In genomic region chr4:59714472-59714871, GRCm38 (mm10) we compare ENCODE assay signal across 21 mouse cellular contexts.
DNase-seq lines count a peak whose midpoint lies in the region; ATAC-seq lines count a peak whose summit lies in the region.
"Had no signal": no experiment of that assay in that cellular context is flagged by ENCODE, and none has a peak within 500 bp of the region (broad histone marks: within the 10 kb centered on the region; RNA-seq: fewer than 3 reads in every experiment).

No protein-coding gene starts in this region.

- intact Hi-C loops in left cerebral cortex, postnatal 36 days (cut with DNase I), result no loop called here

- ATAC-seq in kidney, embryonic 14.5 days (ENCODE audit: low FRiP score, low TSS enrichment), result no peak
- ATAC-seq in liver, embryonic 11.5 days (replicated peaks; ENCODE audit: low FRiP score), result peak; percentile 54; the same call in 1 of the 2 replicates
- ATAC-seq: forebrain, embryonic 14.5 days; intestine, embryonic 16.5 days had no signal

- DNase-seq in kidney, adult 18-20 months, result peak; percentile 28
- DNase-seq in kidney, adult 9 months, result peak; percentile 69
- no peak for DNase-seq in liver, embryonic 11.5 days (ENCODE audit: low spot score)
- DNase-seq in yolk sac, embryonic 10.5 days (ENCODE audit: low spot score), result peak; percentile 32
- DNase-seq in cerebellum, adult 11 months, result no peak
- no peak for DNase-seq in left cerebral cortex, postnatal 36 days (ENCODE audit: low spot score in 2 of 2)
- DNase-seq in T-cell, adult 2 months (ENCODE audit: low spot score), result no peak
- DNase-seq: adrenal gland, postnatal 10 days; cerebellum, adult 9-10 months; lung, postnatal 14 days; right cerebral cortex, adult 18-20 months; spleen, adult 18-20 months; thymus, postnatal 14 days had no signal

- H3K9me3 ChIP-seq in kidney, embryonic 14.5 days (ENCODE audit: control insufficient read depth, low read length), result no peaks in the 10 kb centered on the region
- no peaks in the 10 kb centered on the region for H3K9me3 ChIP-seq in liver, embryonic 11.5 days (ENCODE audit: control insufficient read depth, low read length)
- H3K9me3 ChIP-seq: embryonic facial prominence, embryonic 15.5 days; G1E; hindbrain, embryonic 13.5 days; limb, embryonic 12.5 days had no signal

- no peak overlapping the region for H3K9ac ChIP-seq in kidney, embryonic 14.5 days (ENCODE audit: low read depth, low read length)
- H3K9ac ChIP-seq in liver, embryonic 11.5 days (ENCODE audit: low read depth, low read length), result no peak overlapping the region
- H3K9ac ChIP-seq: embryonic facial prominence, embryonic 15.5 days; hindbrain, embryonic 13.5 days; limb, embryonic 12.5 days had no signal

- H3K36me3 ChIP-seq in kidney, embryonic 14.5 days (ENCODE audit: control insufficient read depth, insufficient read depth, low read length), result no peaks in the 10 kb centered on the region
- H3K36me3 ChIP-seq in liver, embryonic 11.5 days (ENCODE audit: control insufficient read depth, insufficient read depth, low read length), result no peaks in the 10 kb centered on the region; the same call in 1 of the 2 replicates
- H3K36me3 ChIP-seq: embryonic facial prominence, embryonic 15.5 days; hindbrain, embryonic 13.5 days; limb, embryonic 12.5 days had no signal

- peaks cover 57% of the 10 kb centered on the region for H3K4me1 ChIP-seq in kidney, embryonic 14.5 days (ENCODE audit: control insufficient read depth, insufficient read depth, low read length)
- peaks cover 6% of the 10 kb centered on the region; the same call in 1 of the 2 replicates for H3K4me1 ChIP-seq in liver, embryonic 11.5 days (replicated peaks; ENCODE audit: control insufficient read depth, insufficient read depth, low read length)
- H3K4me1 ChIP-seq: embryonic facial prominence, embryonic 15.5 days had no signal

- no peak overlapping the region for H3K27ac ChIP-seq in kidney, embryonic 14.5 days (ENCODE audit: low read depth, low read length)
- no peak overlapping the region for H3K27ac ChIP-seq in liver, embryonic 11.5 days (ENCODE audit: low read depth, low read length)
- H3K27ac ChIP-seq: embryonic facial prominence, embryonic 15.5 days; hindbrain, embryonic 13.5 days; limb, embryonic 12.5 days had no signal

- H3K27me3 ChIP-seq in kidney, embryonic 14.5 days (ENCODE audit: control insufficient read depth, insufficient read depth, low read length), result no peaks in the 10 kb centered on the region
- no peaks in the 10 kb centered on the region for H3K27me3 ChIP-seq in liver, embryonic 11.5 days (replicated peaks; ENCODE audit: control insufficient read depth, insufficient read depth, low read length)
- H3K27me3 ChIP-seq: embryonic facial prominence, embryonic 15.5 days; hindbrain, embryonic 13.5 days had no signal

- H3K4me3 ChIP-seq in kidney, embryonic 14.5 days (ENCODE audit: low read length), result no peak overlapping the region
- H3K4me3 ChIP-seq in liver, embryonic 11.5 days (ENCODE audit: low read depth, low read length), result no peak overlapping the region
- H3K4me3 ChIP-seq: embryonic facial prominence, embryonic 15.5 days; hindbrain, embryonic 13.5 days; limb, embryonic 12.5 days had no signal

- 68% methylated on average over 6 of the region's 6 CpGs for WGBS in kidney, embryonic 14.5 days
- 68% methylated on average over 6 of the region's 6 CpGs for WGBS in liver, embryonic 11.5 days

- H3K4me2 ChIP-seq in kidney, embryonic 14.5 days (replicated peaks; ENCODE audit: low read depth, low read length), result no peak overlapping the region
- no peak overlapping the region for H3K4me2 ChIP-seq in liver, embryonic 11.5 days
- H3K4me2 ChIP-seq: embryonic facial prominence, embryonic 15.5 days; hindbrain, embryonic 13.5 days; limb, embryonic 12.5 days; midbrain, embryonic 11.5 days had no signal

Comparison
In these comparisons a context has a peak if more than half of its experiments do, and no peak if none do; other contexts are left out.
1. DNase-seq: peak in kidney, adult 18-20 months (single experiment), kidney, adult 9 months (single experiment) and yolk sac, embryonic 10.5 days (single experiment); none in liver, embryonic 11.5 days (single experiment), cerebellum, adult 11 months (single experiment), left cerebral cortex, postnatal 36 days (0 of 2) and T-cell, adult 2 months (single experiment).